Mouse (Mus musculus): ENCODE results near the gene Tmem104. TPM values are rescaled to one million over a fixed set of nuclear protein-coding genes. Genes with fewer than 3 reads are reported as not detected.

The Tmem104 gene
- polyA plus RNA-seq, 1 experiment from 2014 or later: 10.3 TPM

DNA sequence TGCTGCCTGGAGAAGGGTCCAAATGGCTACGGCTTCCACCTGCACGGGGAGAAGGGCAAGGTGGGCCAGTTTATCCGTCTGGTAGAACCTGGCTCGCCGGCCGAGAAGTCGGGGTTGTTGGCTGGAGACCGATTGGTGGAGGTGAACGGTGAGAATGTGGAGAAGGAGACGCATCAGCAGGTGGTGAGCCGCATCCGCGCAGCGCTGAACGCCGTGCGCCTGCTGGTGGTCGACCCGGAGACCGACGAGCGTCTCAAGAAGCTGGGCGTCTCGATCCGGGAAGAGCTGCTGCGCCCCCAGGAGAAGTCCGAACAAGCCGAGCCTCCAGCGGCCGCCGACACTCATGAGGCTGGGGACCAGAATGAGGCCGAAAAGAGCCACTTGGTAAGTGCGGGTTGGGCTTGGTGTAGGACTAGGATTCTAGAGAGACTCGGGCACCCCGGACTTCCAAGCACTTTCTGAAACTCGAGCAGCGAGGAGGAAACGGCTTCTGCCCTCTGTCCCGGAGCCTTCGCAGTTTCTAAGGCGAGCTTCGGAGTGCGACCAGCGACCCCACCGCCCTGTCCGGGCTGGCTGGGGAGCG is 23.6 kb upstream of the Tmem104 start:
- Histone ChIP-seq H3K4me1 (ENCODE audit: control insufficient read depth, insufficient read depth, low read length) (peaks cover 21% of the 10 kb centered on the region; the same call in 1 of the 2 replicates), H3K9ac (ENCODE audit: low read depth, low read length) (peak overlapping the region; percentile 48), H3K4me3 (ENCODE audit: low read length) (peak overlapping the region; percentile 56), H3K27ac (ENCODE audit: low read depth, low read length) (peak overlapping the region; percentile 82; the same call in 1 of the 2 replicates), H3K9me3 (ENCODE audit: control insufficient read depth, low read length) (no peaks in the 10 kb centered on the region), H3K4me2 (replicated peaks; ENCODE audit: low read depth, low read length) (peak overlapping the region; percentile 79), H3K27me3 (ENCODE audit: control insufficient read depth, insufficient read depth, low read length) (peaks cover 3% of the 10 kb centered on the region; the same call in 1 of the 2 replicates), H3K36me3 (ENCODE audit: control insufficient read depth, insufficient read depth, low read length) (no peaks in the 10 kb centered on the region)
- WGBS: under 1% methylated on average over 47 of the region's 47 CpGs
- ATAC-seq (ENCODE audit: low FRiP score, low TSS enrichment): 0 out of 2 replicates have a peak, but pooled peaks have one; percentile 1

DNA sequence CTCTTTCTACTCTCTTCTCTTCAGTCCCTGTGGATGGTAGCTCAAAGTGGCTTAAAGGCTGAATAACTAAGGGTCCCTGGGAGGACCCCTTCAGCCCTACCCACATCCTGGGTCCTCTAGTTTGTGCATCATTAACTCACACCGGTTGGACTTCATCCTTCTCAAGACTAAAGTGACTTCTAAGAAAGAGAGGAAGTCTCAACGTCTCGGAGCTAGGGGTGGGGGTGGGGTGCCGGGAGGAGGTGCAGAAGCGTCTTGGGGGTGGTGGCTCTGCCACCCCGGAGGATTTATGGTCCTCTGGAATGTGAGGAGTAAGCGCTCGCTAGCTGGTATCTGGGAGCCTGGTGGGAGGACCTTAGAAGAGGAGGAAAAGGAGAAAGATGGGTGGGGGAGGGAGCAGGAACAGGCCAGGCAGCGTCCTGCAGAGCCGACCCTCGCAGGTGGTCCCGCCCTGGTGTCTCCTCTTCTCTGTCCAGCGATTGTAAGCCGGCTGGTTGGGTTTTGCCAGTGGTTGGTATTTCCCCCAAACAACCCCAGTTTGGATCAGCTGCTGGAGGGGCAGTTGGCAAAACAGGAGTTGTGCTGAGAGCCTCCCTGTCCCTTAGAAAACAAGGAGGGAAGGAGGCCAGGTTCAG is 22.8 kb upstream of the Tmem104 start:
- ATAC-seq (ENCODE audit: low FRiP score, low TSS enrichment): peak; percentile 25; the same call in 1 of the 2 replicates
- WGBS: 1% methylated on average over 12 of the region's 14 CpGs
- H3K9ac ChIP-seq (ENCODE audit: low read depth, low read length): peak overlapping the region; percentile 48

DNA sequence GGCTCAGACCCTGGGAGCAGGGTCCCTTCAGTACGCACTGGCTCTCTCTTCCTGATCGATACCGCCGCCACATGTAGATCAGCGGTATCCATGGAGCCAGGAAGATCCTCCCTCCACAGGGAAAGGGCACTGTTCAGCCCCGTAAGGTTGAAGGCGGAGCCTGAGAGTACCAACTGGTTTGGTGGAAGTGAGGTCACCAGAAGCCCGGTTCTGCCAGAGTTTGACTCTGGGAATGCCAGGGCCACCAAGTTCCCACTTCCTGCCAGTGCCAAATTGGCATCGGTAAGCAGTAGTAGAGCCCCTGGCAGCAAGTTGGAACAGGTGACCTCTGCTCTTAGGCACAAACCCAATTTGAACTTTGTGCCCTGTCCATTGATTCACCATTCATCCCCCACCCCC is 22.3 kb upstream of the Tmem104 start:
- H3K4me3 ChIP-seq (ENCODE audit: low read length): peak overlapping the region; percentile 56
- no peaks in the 10 kb centered on the region for H3K9me3 ChIP-seq (ENCODE audit: control insufficient read depth, low read length)
- 2% methylated on average over 9 of the region's 9 CpGs for WGBS
- peaks cover 3% of the 10 kb centered on the region; the same call in 1 of the 2 replicates for H3K27me3 ChIP-seq (ENCODE audit: control insufficient read depth, insufficient read depth, low read length)
- H3K4me1 ChIP-seq (ENCODE audit: control insufficient read depth, insufficient read depth, low read length): peaks cover 21% of the 10 kb centered on the region; the same call in 1 of the 2 replicates
- ATAC-seq (ENCODE audit: low FRiP score, low TSS enrichment): no peak
- no peaks in the 10 kb centered on the region for H3K36me3 ChIP-seq (ENCODE audit: control insufficient read depth, insufficient read depth, low read length)
- H3K4me2 ChIP-seq (replicated peaks; ENCODE audit: low read depth, low read length): peak overlapping the region; percentile 79
- H3K9ac ChIP-seq (ENCODE audit: low read depth, low read length): peak overlapping the region; percentile 48
- peak overlapping the region; percentile 65; the same call in 1 of the 2 replicates for H3K27ac ChIP-seq (ENCODE audit: low read depth, low read length)

More for the DNA sequence above, 22.8 kb upstream of the Tmem104 start:
- H3K36me3 ChIP-seq (ENCODE audit: control insufficient read depth, insufficient read depth, low read length): no peaks in the 10 kb centered on the region
- H3K4me3 ChIP-seq (ENCODE audit: low read length): peak overlapping the region; percentile 56
- H3K9me3 ChIP-seq (ENCODE audit: control insufficient read depth, low read length): no peaks in the 10 kb centered on the region
- H3K27ac ChIP-seq (ENCODE audit: low read depth, low read length): peak overlapping the region; percentile 82; the same call in 1 of the 2 replicates
- peaks cover 3% of the 10 kb centered on the region; the same call in 1 of the 2 replicates for H3K27me3 ChIP-seq (ENCODE audit: control insufficient read depth, insufficient read depth, low read length)
- peak overlapping the region; percentile 79 for H3K4me2 ChIP-seq (replicated peaks; ENCODE audit: low read depth, low read length)
- peaks cover 21% of the 10 kb centered on the region; the same call in 1 of the 2 replicates for H3K4me1 ChIP-seq (ENCODE audit: control insufficient read depth, insufficient read depth, low read length)

- 89% methylated on average over 3 of the region's 3 CpGs for WGBS
- Histone ChIP-seq H3K9ac (ENCODE audit: low read depth, low read length) (no peak overlapping the region), H3K4me1 (ENCODE audit: control insufficient read depth, insufficient read depth, low read length) (peaks cover 27% of the 10 kb centered on the region), H3K36me3 (ENCODE audit: control insufficient read depth, insufficient read depth, low read length) (no peaks in the 10 kb centered on the region), H3K9me3 (ENCODE audit: control insufficient read depth, low read length) (no peaks in the 10 kb centered on the region), H3K27ac (ENCODE audit: low read depth, low read length) (no peak overlapping the region), H3K27me3 (ENCODE audit: control insufficient read depth, insufficient read depth, low read length) (peaks cover 3% of the 10 kb centered on the region; the same call in 1 of the 2 replicates), H3K4me2 (replicated peaks; ENCODE audit: low read depth, low read length) (no peak overlapping the region), H3K4me3 (ENCODE audit: low read length) (no peak overlapping the region)
- ATAC-seq (ENCODE audit: low FRiP score, low TSS enrichment): no peak
Measured at GRCm38 (mm10) chr11:115166776-115167175, 20.5 kb upstream of the Tmem104 start.

DNA sequence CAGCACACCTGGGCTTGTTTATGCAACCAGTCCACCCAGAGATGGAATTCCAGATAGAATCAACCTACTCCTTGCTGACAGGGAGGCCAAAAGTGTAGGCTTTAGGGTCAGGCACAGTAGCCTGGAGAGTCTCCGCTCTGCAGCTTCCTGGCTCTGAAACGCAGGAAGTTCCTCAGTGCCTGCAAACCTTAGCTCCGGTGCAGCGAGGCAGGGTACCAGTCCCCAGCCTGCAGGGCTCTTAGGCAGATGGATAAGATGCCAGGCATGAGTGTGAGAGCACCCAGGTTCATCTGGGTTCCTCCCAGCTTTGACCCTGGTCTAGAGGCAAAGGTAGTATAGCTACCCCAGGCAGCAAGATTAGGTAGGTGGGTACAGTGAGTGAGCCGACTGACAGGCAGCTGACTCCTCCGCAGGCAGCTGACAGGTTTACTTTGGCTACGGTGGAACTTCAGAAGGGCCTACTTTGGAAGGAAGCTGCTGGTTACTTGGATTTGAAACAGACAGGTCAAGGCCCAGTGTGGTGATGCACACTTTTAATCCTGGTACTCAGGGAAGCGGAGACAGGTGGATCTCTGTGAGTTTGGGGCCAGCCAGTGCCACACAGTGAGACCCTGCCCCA is 19.5 kb upstream of the Tmem104 start:
- Histone ChIP-seq H3K36me3 (ENCODE audit: control insufficient read depth, insufficient read depth, low read length) (no peaks in the 10 kb centered on the region), H3K4me1 (ENCODE audit: control insufficient read depth, insufficient read depth, low read length) (peaks cover 30% of the 10 kb centered on the region), H3K9ac (ENCODE audit: low read depth, low read length) (no peak overlapping the region), H3K4me3 (ENCODE audit: low read length) (no peak overlapping the region), H3K4me2 (replicated peaks; ENCODE audit: low read depth, low read length) (no peak overlapping the region), H3K27ac (ENCODE audit: low read depth, low read length) (no peak overlapping the region), H3K27me3 (ENCODE audit: control insufficient read depth, insufficient read depth, low read length) (peaks cover 3% of the 10 kb centered on the region; the same call in 1 of the 2 replicates), H3K9me3 (ENCODE audit: control insufficient read depth, low read length) (no peaks in the 10 kb centered on the region)
- WGBS: 61% methylated on average over 8 of the region's 8 CpGs
- no peak for ATAC-seq (ENCODE audit: low FRiP score, low TSS enrichment)

DNA sequence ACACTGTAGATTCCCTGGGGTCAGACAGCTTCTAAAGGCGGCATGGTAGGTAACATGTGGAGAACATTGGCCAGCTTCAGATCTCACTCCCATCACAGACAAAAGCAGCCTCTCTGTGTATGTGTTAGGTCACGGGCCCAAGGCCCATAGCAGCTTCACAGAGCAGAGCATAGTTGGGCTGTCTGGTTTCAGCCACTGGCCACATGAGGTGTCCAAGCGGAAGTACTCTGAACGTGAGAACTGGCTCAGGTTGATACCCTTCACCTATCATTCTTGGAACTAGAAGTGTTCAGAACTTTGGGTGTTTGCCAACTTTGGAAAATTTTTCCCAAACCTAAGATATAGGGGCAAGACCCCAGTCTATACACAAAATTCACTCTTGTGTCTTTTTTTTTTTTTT is 17.9 kb upstream of the Tmem104 start:
- H3K4me1 ChIP-seq (ENCODE audit: control insufficient read depth, insufficient read depth, low read length): peaks cover 47% of the 10 kb centered on the region
- peaks cover 3% of the 10 kb centered on the region; the same call in 1 of the 2 replicates for H3K27me3 ChIP-seq (ENCODE audit: control insufficient read depth, insufficient read depth, low read length)
- no peak overlapping the region for H3K4me3 ChIP-seq (ENCODE audit: low read length)
- H3K36me3 ChIP-seq (ENCODE audit: control insufficient read depth, insufficient read depth, low read length): no peaks in the 10 kb centered on the region
- H3K27ac ChIP-seq (ENCODE audit: low read depth, low read length): no peak overlapping the region
- 90% methylated on average over 4 of the region's 4 CpGs for WGBS
- no peak overlapping the region for H3K4me2 ChIP-seq (replicated peaks; ENCODE audit: low read depth, low read length)
- no peak overlapping the region for H3K9ac ChIP-seq (ENCODE audit: low read depth, low read length)
- no peak for ATAC-seq (ENCODE audit: low FRiP score, low TSS enrichment)
- no peaks in the 10 kb centered on the region for H3K9me3 ChIP-seq (ENCODE audit: control insufficient read depth, low read length)

DNA sequence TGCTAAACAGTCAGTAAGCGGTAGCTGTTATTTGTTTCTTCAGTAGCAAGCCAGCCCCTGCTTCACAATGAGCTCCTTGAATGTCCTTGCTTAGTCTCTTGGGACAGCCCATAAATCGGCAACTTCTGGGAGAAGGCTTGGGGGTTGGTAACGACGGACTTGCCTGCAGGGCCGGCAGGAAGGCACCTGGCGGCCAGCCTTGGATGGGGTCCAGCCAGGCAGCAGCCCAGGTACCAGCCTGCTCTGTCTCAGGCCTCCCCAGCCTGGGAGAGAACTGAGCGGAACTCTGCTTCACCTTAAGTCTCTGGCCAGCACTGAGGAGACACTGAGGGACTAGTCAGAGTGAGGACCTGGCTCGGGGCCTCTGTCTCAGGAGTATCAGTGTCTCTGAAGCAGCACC is 16.2 kb upstream of the Tmem104 start:
- Histone ChIP-seq H3K27me3 (ENCODE audit: control insufficient read depth, insufficient read depth, low read length) (no peaks in the 10 kb centered on the region), H3K4me3 (ENCODE audit: low read length) (no peak overlapping the region), H3K4me1 (ENCODE audit: control insufficient read depth, insufficient read depth, low read length) (peaks cover 51% of the 10 kb centered on the region), H3K36me3 (ENCODE audit: control insufficient read depth, insufficient read depth, low read length) (no peaks in the 10 kb centered on the region), H3K9me3 (ENCODE audit: control insufficient read depth, low read length) (no peaks in the 10 kb centered on the region), H3K27ac (ENCODE audit: low read depth, low read length) (no peak overlapping the region), H3K4me2 (replicated peaks; ENCODE audit: low read depth, low read length) (no peak overlapping the region), H3K9ac (ENCODE audit: low read depth, low read length) (no peak overlapping the region)
- no peak for ATAC-seq (ENCODE audit: low FRiP score, low TSS enrichment)
- WGBS: 32% methylated on average over 8 of the region's 8 CpGs

DNA sequence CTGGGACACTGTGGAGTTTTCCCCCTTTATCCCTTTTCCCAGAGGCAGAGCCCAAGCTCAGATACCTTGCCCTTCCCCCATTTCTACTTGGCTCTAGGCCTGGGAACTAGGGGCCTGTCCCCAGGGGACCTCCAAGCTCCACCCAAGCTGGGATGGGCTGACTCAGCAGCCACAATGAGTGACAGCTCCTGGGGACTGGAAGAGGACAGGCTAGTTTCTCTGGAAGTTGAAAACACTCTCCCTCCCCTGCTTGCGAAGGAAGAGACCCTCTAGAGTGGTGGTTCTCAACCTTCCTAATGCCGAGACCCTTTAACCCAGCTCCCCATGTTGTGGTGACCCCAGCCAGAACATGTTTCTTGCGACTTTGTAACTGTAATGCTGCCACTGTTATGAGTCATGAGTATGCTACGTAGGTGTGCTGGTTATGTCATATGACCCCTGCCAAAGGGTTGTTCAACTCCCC is 14.4 kb upstream of the Tmem104 start:
- H3K27ac ChIP-seq (ENCODE audit: low read depth, low read length): no peak overlapping the region; the same call in 1 of the 2 replicates
- 43% methylated on average over 4 of the region's 4 CpGs for WGBS
- peak; percentile 21; the same call in 1 of the 2 replicates for ATAC-seq (ENCODE audit: low FRiP score, low TSS enrichment)

More for the DNA sequence above, 14.4 kb upstream of the Tmem104 start:
- Histone ChIP-seq H3K4me1 (ENCODE audit: control insufficient read depth, insufficient read depth, low read length) (peaks cover 64% of the 10 kb centered on the region), H3K9ac (ENCODE audit: low read depth, low read length) (no peak overlapping the region), H3K4me3 (ENCODE audit: low read length) (no peak overlapping the region), H3K4me2 (replicated peaks; ENCODE audit: low read depth, low read length) (no peak overlapping the region), H3K36me3 (ENCODE audit: control insufficient read depth, insufficient read depth, low read length) (no peaks in the 10 kb centered on the region), H3K9me3 (ENCODE audit: control insufficient read depth, low read length) (no peaks in the 10 kb centered on the region), H3K27me3 (ENCODE audit: control insufficient read depth, insufficient read depth, low read length) (no peaks in the 10 kb centered on the region)
